Mouse (Mus musculus) liver, adult 2 months (tissue): Measurements from ENCODE around the gene Ugt1a9.

Source experiments
- CTCF ChIP-seq: fragments of 200-500 bp; IDR thresholded peaks from 2 replicates; pipeline ENCODE4 v1.5.1; 2011; ENCODE audit warnings: low read depth, low read length, control low read depth
- POLR2A ChIP-seq: fragments of 200-500 bp; IDR thresholded peaks from 2 replicates; pipeline ENCODE4 v1.6.1; 2011; ENCODE audit warnings: low read length, control low read depth; ENCODE audit not compliant: insufficient read depth; ENCODE audit errors: extremely low read depth

DNA sequence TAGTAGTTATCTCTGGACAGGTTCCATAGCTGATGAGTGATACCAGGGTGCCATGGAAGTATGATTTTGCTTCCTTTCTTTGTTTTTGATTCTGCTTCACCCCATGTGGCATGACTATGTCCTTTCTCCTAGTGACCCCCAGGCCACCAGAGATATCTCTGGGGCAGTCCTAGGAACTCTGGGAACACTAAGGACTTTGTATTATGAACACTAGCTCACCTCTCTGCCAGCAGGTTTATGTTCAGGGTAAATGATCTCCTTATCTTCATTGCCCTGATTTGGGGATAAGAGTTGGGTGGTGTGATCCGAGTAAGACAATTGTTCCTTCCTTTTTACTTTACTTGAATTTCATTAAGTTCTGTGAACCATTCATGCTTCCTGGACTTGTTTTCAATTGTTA is 15.5 kb downstream of the Ugt1a9 start:
- TF ChIP-seq CTCF (no peak), POLR2A (no peak)
